Mouse (Mus musculus): ENCODE data around the gene Spata13.

DNA sequence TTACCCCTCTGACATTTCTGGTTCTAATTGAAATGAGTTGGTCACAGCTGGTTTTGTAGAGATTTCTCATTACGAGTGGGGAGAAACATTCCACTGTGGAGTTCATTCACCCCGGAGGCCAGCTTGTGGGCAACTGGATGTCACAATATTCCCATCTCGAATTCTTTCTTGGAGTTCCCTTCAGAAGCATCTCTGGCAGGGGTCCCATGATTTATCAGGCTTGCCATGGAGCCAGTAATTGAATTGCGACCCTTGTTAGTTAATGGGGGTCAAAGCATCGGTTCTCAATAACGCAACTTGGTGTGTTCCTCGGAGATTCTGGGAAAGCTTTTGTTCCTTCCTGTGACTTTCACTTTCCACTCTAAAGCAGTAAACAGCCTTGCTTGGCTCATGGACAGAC lies 53.4 kb downstream of the Spata13 start:
- TF ChIP-seq MYOG (IDR thresholded peaks at IDR 0.05; ENCODE audit: control insufficient read depth in 1 of 3, insufficient read depth in 1 of 3, insufficient read length in 2 of 3, low read depth in 2 of 3) (no peak), MYOD1 (IDR thresholded peaks at IDR 0.05; ENCODE audit: control insufficient read depth in 1 of 3, insufficient read length in 2 of 3, low read depth in 2 of 3) (no peak), MAX (IDR thresholded peaks at IDR 0.05; ENCODE audit: low read depth) (no peak), TCF12 (IDR thresholded peaks at IDR 0.05; ENCODE audit: insufficient read depth, poor library complexity, severe bottlenecking) (no peak), POLR2A (IDR thresholded peaks at IDR 0.05; ENCODE audit: insufficient read length, low read depth) (no peak)
